20 mouse cellular contexts compared by ENCODE assay signal in the genomic region with DNA sequence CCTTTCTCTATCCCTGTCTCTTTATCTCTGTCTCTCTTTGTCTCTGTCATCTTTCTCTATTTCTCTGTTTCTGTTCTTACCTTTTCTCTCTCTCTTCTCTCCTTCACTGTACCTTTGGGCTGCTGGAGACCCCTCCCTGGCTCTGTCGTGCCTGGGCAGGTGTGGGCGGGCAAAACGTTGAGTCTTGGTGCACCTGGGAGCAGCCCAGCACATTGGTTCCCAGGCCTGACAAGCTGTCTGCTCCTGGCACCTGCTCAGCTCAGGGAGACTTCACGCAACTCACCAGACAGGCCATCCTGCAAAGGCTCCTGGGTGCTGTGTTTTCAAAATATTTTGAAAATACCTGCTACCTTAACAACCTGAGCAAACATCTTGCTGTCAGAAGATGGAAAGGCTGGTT. TPM values are rescaled to one million over a fixed set of nuclear protein-coding genes. Genes with fewer than 3 reads are reported as not detected.
"Had no signal": no experiment of that assay in that cellular context is flagged by ENCODE, and none has a peak within 500 bp of the region (broad histone marks: within the 10 kb centered on the region; RNA-seq: fewer than 3 reads in every experiment).

No protein-coding gene starts in this region.

- DNase-seq: lung, adult 18-20 months; lung, embryonic 14.5 days; lung, postnatal 10 days; retina, postnatal 1 day; right cerebral cortex, adult 18-20 months; right cerebral cortex, postnatal 25 days; right cerebral cortex, postnatal 4 days; spleen, adult 18-20 months; thymus, adult 18-20 months; thymus, postnatal 14 days; thymus, postnatal 36 days had no signal

- ATAC-seq: midbrain, embryonic 13.5 days; midbrain, embryonic 15.5 days had no signal

- H3K9me3 ChIP-seq: megakaryocyte, embryonic 14.5 days; midbrain, embryonic 13.5 days; midbrain, embryonic 15.5 days; neural tube, embryonic 13.5 days; neural tube, embryonic 15.5 days had no signal

- H3K27me3 ChIP-seq: midbrain, embryonic 13.5 days; midbrain, embryonic 15.5 days had no signal

- H3K9ac ChIP-seq: lung, embryonic 14.5 days; midbrain, embryonic 13.5 days; midbrain, embryonic 15.5 days; neural tube, embryonic 13.5 days; neural tube, embryonic 15.5 days had no signal

- H3K27ac ChIP-seq: macrophage; midbrain, embryonic 13.5 days; midbrain, embryonic 15.5 days; neural tube, embryonic 13.5 days; neural tube, embryonic 15.5 days had no signal

- H3K4me2 ChIP-seq: lung, embryonic 14.5 days; midbrain, embryonic 11.5 days; midbrain, embryonic 13.5 days; midbrain, embryonic 15.5 days; neural tube, embryonic 13.5 days; neural tube, embryonic 15.5 days had no signal

- H3K36me3 ChIP-seq: midbrain, embryonic 13.5 days; midbrain, embryonic 15.5 days; neural tube, embryonic 13.5 days; neural tube, embryonic 15.5 days had no signal

- H3K4me3 ChIP-seq: megakaryocyte, embryonic 14.5 days; midbrain, embryonic 13.5 days; midbrain, embryonic 15.5 days; neural tube, embryonic 13.5 days; neural tube, embryonic 15.5 days had no signal

RNA-seq across cellular contexts. Expression of a gene that starts 4.6 kb away (rescaled TPM):
- total RNA-seq: megakaryocyte progenitor cell, adult 5-6 weeks had no signal
- polyA plus RNA-seq: macrophage; small intestine, adult 2 months had no signal
